Mouse (Mus musculus) left cerebral cortex, postnatal 25 days (tissue): ENCODE measurements around the gene Slc4a4. TPM values are rescaled to one million over a fixed set of nuclear protein-coding genes. Genes with fewer than 3 reads are reported as not detected.

ENCODE experiments used
- DNase-seq, 2 experiments: peaks; one replicate each; pipeline ENCODE4 v3.0.0; 2022; ENCODE audit warnings: low spot score in 2 of 2, mixed read lengths in 1 of 2
- intact Hi-C: fragments of 180-260 bp; cut with DNase I; formaldehyde crosslinking; loops from one replicate; pipeline ENCODE4 v1.15.1; 2025
- total RNA-seq, 2 experiments: library from RNA; stranded (reverse); gene quantifications; 2 replicates each; pipeline ENCODE4 v1.2.3; 2021

Slc4a4 gene
- total RNA-seq, 2 experiments from 2014 or later = 85.9 to 133 TPM

GRCm38 (mm10) chr5:89043846-89044245 lies 157.2 kb downstream of the Slc4a4 start:
- no peak for DNase-seq
- intact Hi-C loops = no loop called here

GRCm38 (mm10) chr5:89044801-89045200 lies 158.2 kb downstream of the Slc4a4 start:
- intact Hi-C loops = no loop called here
- DNase-seq = no peak

GRCm38 (mm10) chr5:89051577-89051976 lies 165.0 kb downstream of the Slc4a4 start:
- no peak for DNase-seq
- intact Hi-C loops = no loop called here

- DNase-seq = no peak
- intact Hi-C loops = no loop called here
These were observed 165.6 kb downstream of the Slc4a4 start for GRCm38 (mm10) chr5:89052230-89052629.

- DNase-seq = no peak
- intact Hi-C loops = no loop called here
These were observed 169.0 kb downstream of the Slc4a4 start for GRCm38 (mm10) chr5:89055656-89056055.

GRCm38 (mm10) chr5:89056370-89056769 lies 169.8 kb downstream of the Slc4a4 start:
- intact Hi-C loops = no loop called here

GRCm38 (mm10) chr5:89061097-89061496 lies 174.5 kb downstream of the Slc4a4 start:
- intact Hi-C loops = no loop called here
- no peak for DNase-seq

More at GRCm38 (mm10) chr5:89056370-89056769, 169.8 kb downstream of the Slc4a4 start:
- peak; percentile 52 to 77 for DNase-seq

- no peak for DNase-seq
- intact Hi-C loops = no loop called here
These were observed 175.7 kb downstream of the Slc4a4 start for GRCm38 (mm10) chr5:89062286-89062685.

GRCm38 (mm10) chr5:89067111-89067510 lies 180.5 kb downstream of the Slc4a4 start:
- intact Hi-C loops = no loop called here
- no peak for DNase-seq

- DNase-seq = no peak
These were observed 181.5 kb downstream of the Slc4a4 start for GRCm38 (mm10) chr5:89068072-89068471.

GRCm38 (mm10) chr5:89070051-89070450 lies 183.4 kb downstream of the Slc4a4 start:
- intact Hi-C loops = no loop called here
- no peak for DNase-seq

More at GRCm38 (mm10) chr5:89068072-89068471, 181.5 kb downstream of the Slc4a4 start:
- intact Hi-C loops = no loop called here

- intact Hi-C loops = no loop called here
- no peak for DNase-seq
These were observed 185.3 kb downstream of the Slc4a4 start for GRCm38 (mm10) chr5:89071957-89072356.

GRCm38 (mm10) chr5:89077711-89078110 lies 191.1 kb downstream of the Slc4a4 start:
- DNase-seq = no peak
- intact Hi-C loops = no loop called here

- DNase-seq = no peak
- intact Hi-C loops = no loop called here
These were observed 196.9 kb downstream of the Slc4a4 start for GRCm38 (mm10) chr5:89083476-89083875.

- intact Hi-C loops = no loop called here
These were observed 201.3 kb downstream of the Slc4a4 start for GRCm38 (mm10) chr5:89087916-89088315.

GRCm38 (mm10) chr5:89088462-89088861 lies 201.8 kb downstream of the Slc4a4 start:
- intact Hi-C loops = no loop called here
- DNase-seq = peak in 1 of 2 experiments; percentile 45

More at GRCm38 (mm10) chr5:89087916-89088315, 201.3 kb downstream of the Slc4a4 start:
- DNase-seq = peak in 1 of 2 experiments; percentile 50

- DNase-seq = no peak
- intact Hi-C loops = no loop called here
These were observed 203.5 kb downstream of the Slc4a4 start for GRCm38 (mm10) chr5:89090131-89090530.

- no peak for DNase-seq
- intact Hi-C loops = no loop called here
These were observed 209.8 kb downstream of the Slc4a4 start for GRCm38 (mm10) chr5:89096371-89096770.

- intact Hi-C loops = no loop called here
- no peak for DNase-seq
These were observed 210.7 kb downstream of the Slc4a4 start for GRCm38 (mm10) chr5:89097291-89097690.

- DNase-seq = no peak
- intact Hi-C loops = no loop called here
These were observed 211.5 kb downstream of the Slc4a4 start for GRCm38 (mm10) chr5:89098121-89098520.

GRCm38 (mm10) chr5:89099886-89100285 lies 213.3 kb downstream of the Slc4a4 start:
- no peak for DNase-seq
- intact Hi-C loops = no loop called here

GRCm38 (mm10) chr5:89102560-89102959 lies 215.9 kb downstream of the Slc4a4 start:
- DNase-seq = no peak
- intact Hi-C loops = no loop called here
